Comparison of ENCODE assay signal across 8 mouse cellular contexts in the genomic region with DNA sequence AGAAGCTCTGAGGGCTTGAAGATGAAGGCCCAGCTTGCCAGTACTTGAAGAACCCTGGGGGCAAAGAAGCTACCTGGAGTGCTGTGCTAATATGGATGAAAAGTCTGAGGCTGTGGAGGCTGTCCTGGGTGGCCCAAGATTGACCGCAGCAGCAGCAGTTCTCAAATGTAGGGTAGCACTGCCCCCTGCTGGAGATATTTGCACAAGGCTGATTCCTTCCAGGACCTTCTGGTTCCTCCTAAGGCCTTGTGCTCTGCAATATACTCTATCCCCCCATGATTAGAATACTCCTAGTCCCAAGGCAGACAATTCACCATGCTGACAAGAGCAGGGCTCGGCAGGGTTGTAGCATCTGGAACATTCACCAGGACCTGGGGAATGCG.
A peak's percentile ranks its signal among the peaks of the same experiment; 100 is the strongest.
DNase-seq lines count a peak whose midpoint lies in the region; ATAC-seq lines count a peak whose summit lies in the region.

No protein-coding gene starts in this region.

- H3K36me3 ChIP-seq in embryonic facial prominence, embryonic 11.5 days (replicated peaks; ENCODE audit: control insufficient read depth, insufficient read depth, low read depth, low read length): no peaks in the 10 kb centered on the region

- H3K4me2 ChIP-seq in embryonic facial prominence, embryonic 11.5 days (ENCODE audit: low read depth, low read length): no peak overlapping the region

- ATAC-seq in embryonic facial prominence, embryonic 11.5 days (replicated peaks; ENCODE audit: insufficient number of reproducible peaks, low FRiP score, low TSS enrichment, low read depth): peak; percentile 58
- peak; percentile 67 for ATAC-seq in monocyte, adult 5-6 weeks (replicated peaks; ENCODE audit: insufficient number of reproducible peaks, low FRiP score, low TSS enrichment, poor library complexity, severe bottlenecking)

- H3K4me3 ChIP-seq in embryonic facial prominence, embryonic 11.5 days (ENCODE audit: low read depth, low read length): no peak overlapping the region

- peak overlapping the region; percentile 37 for H3K27ac ChIP-seq in embryonic facial prominence, embryonic 11.5 days (replicated peaks; ENCODE audit: low read depth, low read length)

- H3K9me3 ChIP-seq in embryonic facial prominence, embryonic 11.5 days (replicated peaks; ENCODE audit: control insufficient read depth, low read length): no peaks in the 10 kb centered on the region

- H3K27me3 ChIP-seq in embryonic facial prominence, embryonic 11.5 days (ENCODE audit: control insufficient read depth, insufficient read depth, low read length): no peaks in the 10 kb centered on the region

- DNase-seq in 3T3-L1 (ENCODE audit: low read depth, low spot score) (peak; percentile 94), liver (peak; percentile 81)
- peak; percentile 87 for DNase-seq in adrenal gland, postnatal 25 days
- peak; percentile 94 for DNase-seq in embryonic facial prominence, embryonic 11.5 days (ENCODE audit: low spot score)
- peak; percentile 90 for DNase-seq in heart, adult 8-10 months (ENCODE audit: low spot score)
- DNase-seq in kidney, adult 9 months: peak; percentile 92
- peak; percentile 57 to 69 for DNase-seq in spleen, postnatal 36 days (ENCODE audit: low spot score in 2 of 2)

- H3K9ac ChIP-seq in embryonic facial prominence, embryonic 11.5 days (replicated peaks; ENCODE audit: low read length): 0 out of 2 replicates have a peak overlapping the region, but pooled peaks have one; percentile 1

- peaks cover 14% of the 10 kb centered on the region; the same call in 1 of the 2 replicates for H3K4me1 ChIP-seq in embryonic facial prominence, embryonic 11.5 days (ENCODE audit: control insufficient read depth, insufficient read depth, low read length)

- 29% methylated on average over 3 of the region's 3 CpGs for WGBS in embryonic facial prominence, embryonic 11.5 days
